Mouse (Mus musculus) heart, adult 2 months (tissue): ENCODE measurements around the gene Tmem269.

Experiments
- CTCF ChIP-seq: fragments of 200-600 bp; IDR thresholded peaks from 2 replicates; pipeline ENCODE4 v1.8.1; 2022; ENCODE audit warnings: antibody characterized with exemption, mild to moderate bottlenecking, moderate library complexity
- EP300 ChIP-seq: fragments of 200-500 bp; IDR thresholded peaks from 2 replicates; pipeline ENCODE4 v1.6.1; 2011; ENCODE audit warnings: low read depth, low read length, control low read depth; ENCODE audit not compliant: insufficient read depth
- POLR2A ChIP-seq: fragments of 200-500 bp; IDR thresholded peaks from 2 replicates; pipeline ENCODE4 v1.6.1; 2011; ENCODE audit warnings: mild to moderate bottlenecking, low read depth, low read length, control low read depth; ENCODE audit not compliant: insufficient read depth

- TF ChIP-seq CTCF (no peak), EP300 (0 out of 2 replicates have a peak, but pooled peaks have one; percentile 40), POLR2A (peak; percentile 93)
These were observed 14.6 kb upstream of the Tmem269 start, which contains the start of the genes AU022252 and P3h1 for GRCm38 (mm10) chr4:119232410-119233255.
